Mouse (Mus musculus): Measurements from ENCODE around the gene Olfr668.
"Not testable (repeated sequence)": the region's sequence is repeated elsewhere in the genome, so short reads cannot be mapped to it uniquely, and the experiment has no call there.

Olfr668 gene

DNA sequence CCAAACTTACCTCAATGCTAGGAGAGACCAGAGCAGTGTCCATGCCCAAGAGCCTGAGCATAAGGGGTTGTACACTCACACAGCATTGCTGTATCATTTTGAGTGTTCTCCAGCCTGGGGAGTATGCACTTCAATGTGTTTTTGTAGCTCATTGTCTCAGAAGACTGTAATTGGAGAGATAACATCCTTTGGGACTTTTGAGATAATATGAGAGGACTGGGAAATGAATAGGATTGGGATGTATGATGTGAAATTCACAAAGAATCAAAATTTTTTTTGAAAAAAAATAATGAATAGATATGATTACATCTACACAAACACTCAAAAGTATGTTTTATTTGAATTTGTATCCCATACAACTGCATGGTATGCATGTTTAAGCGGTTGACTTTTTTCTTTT is at the start of gene Olfr668:
Gene Olfr668 (minus strand): TSS at position 101 of the 400 bp plus-strand sequence.
- DNase-seq (ENCODE audit: extremely low read depth, low read depth), result no peak

DNA sequence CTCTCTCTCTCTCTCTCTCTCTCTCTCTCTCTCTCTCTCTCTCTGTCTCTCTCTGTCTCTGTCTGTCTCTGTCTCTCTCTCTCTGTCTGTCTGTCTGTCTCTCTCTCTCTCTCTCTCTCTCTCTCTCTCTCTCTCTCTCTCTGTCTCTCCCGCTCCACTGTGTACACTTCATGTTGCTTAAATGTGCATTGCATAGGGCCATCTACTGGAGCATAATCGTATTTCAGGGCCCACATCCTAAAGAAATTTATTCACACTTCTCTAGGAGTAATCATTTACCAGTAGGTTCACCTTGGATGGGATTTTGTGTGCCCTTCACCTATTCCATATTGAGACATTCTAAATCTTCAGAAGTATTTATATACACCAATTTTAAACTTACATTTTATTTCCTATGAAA is 44.6 kb upstream of the Olfr668 start:
- not testable (repeated sequence) for DNase-seq (ENCODE audit: extremely low read depth, low read depth)

- DNase-seq (ENCODE audit: extremely low read depth, low read depth), result no peak
Observed at GRCm38 (mm10) chr7:104962520-104962919, 34.7 kb upstream of the Olfr668 start, which contains the start of gene Olfr670. TSS of gene Olfr670 (minus strand) at chr7:104962620.

GRCm38 (mm10) chr7:104950234-104950633 is 22.4 kb upstream of the Olfr668 start:
- DNase-seq (ENCODE audit: extremely low read depth, low read depth), result not testable (repeated sequence)

DNA sequence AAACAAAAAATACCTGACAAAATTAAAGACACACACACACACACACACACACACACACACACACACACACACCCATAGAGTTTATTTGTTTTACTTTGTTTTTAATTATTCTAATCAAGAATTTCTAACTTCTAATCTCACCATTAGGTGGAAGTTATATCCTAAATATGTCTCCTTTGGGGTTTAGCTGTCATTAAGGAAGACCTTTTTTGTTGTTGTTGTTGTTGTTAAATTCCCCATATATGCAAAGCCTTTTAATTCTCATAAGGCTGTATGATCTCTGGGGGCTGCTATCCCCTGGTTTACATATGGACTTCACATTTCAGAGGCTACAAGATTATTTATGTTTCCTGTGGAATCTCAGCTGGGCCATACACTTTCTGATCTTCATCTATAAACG is 6.1 kb upstream of the Olfr668 start, which contains the start of gene Olfr669:
Gene Olfr669 (plus strand): TSS at position 301 of the 400 bp plus-strand sequence.
- no peak for DNase-seq (ENCODE audit: extremely low read depth, low read depth)

DNA sequence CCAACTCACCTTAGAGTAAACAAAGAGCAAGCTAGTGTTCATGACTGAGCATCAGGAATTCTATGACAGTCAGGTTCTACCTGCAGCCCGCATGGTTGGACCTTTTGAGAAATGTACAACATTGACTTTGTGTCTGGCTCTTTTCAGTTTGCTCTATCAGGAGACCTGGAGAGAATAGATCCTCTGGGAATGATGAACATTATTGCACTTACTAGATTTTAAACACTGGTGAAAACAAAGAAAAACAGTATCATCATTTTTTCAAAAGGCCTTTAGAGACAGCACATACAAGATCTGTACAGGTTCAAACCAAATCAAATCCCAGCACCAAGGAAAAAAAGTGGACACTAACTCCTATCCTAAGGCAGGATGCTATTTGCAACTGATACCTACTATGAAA is 6.5 kb downstream of the Olfr668 start, which contains the start of gene Olfr667:
Gene Olfr667 (minus strand): TSS at position 101 of the 400 bp plus-strand sequence.
- DNase-seq (ENCODE audit: extremely low read depth, low read depth), result no peak

GRCm38 (mm10) chr7:104895852-104896251 is 32.0 kb downstream of the Olfr668 start, which contains the start of gene Olfr666:
TSS of gene Olfr666 (minus strand) at chr7:104895952.
- DNase-seq (ENCODE audit: extremely low read depth, low read depth), result no peak

GRCm38 (mm10) chr7:104877731-104878130 is 50.1 kb downstream of the Olfr668 start, which contains the start of gene Olfr665:
TSS of gene Olfr665 (plus strand) at chr7:104878031.
- DNase-seq (ENCODE audit: extremely low read depth, low read depth), result no peak

Data from MEL-GATA-1-ER (cell line).